Mouse (Mus musculus): ENCODE data around the gene Krt75.

Krt75 gene

DNA sequence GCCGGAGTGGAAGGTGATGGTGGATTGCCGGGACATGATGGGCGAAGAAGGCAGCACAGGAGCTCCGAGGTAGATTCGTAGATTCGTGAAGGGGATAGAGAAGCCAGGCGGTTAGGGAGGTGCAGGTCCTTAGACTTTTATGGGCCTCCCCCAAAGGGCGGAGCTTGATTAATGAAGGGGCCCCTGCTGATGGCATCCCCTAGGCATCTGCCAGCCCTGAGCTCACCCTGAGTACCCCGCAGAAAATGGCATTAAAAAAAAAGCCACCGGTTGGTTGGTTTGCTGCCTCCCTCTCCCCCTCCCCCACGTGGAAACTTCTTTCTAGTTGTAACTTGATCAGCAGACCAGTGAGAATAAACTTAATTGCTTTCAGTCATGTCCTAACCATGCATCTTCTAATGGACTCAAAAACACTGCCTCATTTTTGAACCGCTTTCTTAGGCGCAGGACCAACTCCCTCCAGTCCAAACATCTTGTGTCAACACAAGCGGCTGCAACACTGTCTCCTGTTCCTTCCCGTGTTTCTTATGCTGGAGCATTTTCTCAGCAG lies at the start of gene Krt75:
Gene Krt75 (minus strand): TSS at position 109 of the 550 bp plus-strand sequence.
- no peak for DNase-seq (ENCODE audit: low read depth, low spot score)

DNA sequence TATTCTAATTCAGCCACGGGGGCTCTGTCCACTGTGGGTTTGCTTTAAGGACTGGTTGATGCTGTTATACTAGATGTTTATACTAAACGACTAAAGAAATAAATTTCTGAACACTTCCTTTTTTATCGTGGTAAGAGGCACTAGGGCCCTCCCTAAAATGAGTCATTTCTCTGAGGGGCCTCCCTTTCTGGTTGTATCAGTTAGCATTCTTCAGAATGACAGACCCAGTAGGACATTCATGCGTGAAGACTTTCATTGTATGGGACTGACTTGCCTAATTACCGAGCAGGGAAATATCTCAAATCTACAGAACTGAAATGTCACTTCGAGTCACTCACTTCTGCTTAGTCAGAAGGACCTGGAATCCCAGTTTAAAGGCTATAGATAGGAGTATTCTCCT lies 25.4 kb upstream of the Krt75 start:
- DNase-seq (ENCODE audit: low read depth, low spot score): no peak

DNA sequence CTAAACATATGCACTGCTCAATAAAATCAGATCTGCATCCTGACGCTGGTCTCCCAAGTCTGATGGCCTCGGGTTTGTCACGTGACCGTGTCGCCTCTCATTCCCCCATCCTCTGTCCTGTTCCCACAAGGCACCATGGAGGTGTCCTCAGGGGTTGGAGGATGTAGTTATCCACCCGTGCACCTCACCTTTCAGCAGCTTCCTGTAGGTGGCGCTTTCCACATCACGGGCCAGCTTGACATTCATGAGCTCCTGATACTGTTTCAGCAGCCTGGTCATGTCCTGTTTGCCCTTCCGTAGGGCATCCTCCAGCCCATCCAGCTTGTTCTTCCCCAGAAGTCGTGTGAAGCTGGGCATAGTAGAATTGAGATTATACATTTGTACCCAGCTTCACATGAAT lies 14.5 kb upstream of the Krt75 start:
- no peak for DNase-seq (ENCODE audit: low read depth, low spot score)

DNA sequence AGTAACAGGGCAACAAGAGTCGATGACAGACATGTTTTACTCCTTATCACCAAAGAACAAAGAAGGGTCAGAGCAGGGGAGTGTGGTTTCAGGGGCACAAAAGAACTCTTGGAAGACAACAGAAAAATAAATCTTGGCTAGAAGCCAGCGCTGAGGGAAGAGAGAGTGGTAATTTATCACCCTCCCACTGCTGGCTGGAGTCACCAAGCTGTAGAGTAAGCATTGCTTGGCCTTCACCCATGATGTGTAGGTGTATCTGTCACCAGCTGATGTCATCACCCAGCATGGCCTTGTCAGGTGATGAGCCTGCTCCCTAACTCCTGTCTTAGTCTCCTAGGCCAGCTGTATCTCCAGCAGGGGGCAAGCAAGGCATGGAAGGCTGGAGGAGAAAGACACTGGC lies 10.8 kb upstream of the Krt75 start:
- DNase-seq (ENCODE audit: low read depth, low spot score): no peak

DNA sequence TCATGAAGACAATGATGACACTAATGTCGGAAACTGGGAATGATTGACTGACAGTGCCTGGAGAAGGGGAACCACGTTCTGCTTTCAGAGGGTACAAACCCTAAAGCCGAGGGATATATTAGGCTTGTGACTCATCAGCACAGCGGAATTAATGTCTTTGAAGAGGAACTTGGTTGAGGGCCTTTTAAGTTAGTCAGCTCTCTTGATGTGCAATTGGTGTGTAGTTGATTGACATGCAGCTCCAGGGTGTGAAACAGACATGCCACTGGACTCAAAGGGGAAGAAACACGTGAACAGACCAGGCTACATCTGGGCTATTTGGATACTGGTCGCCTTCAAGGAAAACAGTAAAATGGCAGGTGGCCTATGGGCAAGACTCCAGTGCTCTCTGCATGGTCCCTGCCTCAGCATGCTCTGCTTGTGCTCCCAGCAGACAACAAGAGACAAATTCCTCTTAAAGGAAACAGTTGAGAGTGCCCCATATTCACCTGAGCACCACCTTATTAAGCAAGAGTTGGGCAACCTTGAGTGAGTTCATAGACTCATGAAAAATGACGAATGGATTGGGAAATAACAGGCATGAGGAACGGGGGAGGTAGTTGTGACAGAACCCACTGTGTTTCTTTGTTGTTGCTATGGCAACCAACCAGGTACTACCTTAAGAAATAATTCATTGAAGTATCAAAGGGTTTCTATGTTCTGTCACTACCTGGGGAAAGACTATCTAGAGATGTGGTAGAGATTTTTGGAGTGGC lies 9.7 kb upstream of the Krt75 start:
- DNase-seq (ENCODE audit: low read depth, low spot score): no peak

DNA sequence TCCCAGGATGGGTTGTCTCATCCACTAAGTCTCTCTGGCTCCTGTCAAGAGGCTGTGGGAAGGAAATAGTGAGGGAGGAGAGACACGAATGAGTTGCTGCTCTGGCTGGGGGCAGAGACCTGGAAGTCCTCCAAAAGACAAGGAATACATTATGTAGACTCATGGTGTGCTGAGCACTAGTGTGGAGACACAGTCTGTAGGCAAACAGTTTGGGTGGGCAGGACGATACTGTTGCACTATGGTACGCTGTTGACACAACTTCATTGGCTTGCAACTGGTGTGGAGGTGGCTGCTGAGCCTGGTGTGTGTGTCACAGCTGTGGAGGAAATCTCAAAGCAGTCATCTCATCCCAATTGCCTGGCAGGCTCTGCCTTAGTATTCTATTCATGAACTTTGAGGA lies 8.0 kb upstream of the Krt75 start:
- no peak for DNase-seq (ENCODE audit: low read depth, low spot score)

DNA sequence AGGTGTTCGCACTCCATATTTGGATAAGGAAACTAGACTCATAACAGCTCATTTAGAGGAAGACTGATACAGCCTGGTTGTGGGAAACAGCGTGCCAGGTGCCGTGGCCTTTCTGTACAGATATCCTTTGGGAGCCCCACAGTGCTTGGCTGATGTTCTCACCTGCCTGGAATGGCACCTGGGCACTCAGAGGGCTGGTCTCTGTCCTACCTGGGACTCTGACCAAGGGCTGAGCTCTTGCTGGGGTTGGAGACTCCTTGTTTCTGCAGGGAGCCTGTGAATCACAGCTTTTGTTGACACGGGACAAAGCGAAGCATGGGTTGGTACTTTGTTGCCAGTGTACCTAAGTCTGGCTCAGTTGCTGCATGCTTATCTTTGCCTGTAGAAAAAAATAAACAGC lies 1.8 kb upstream of the Krt75 start:
- DNase-seq (ENCODE audit: low read depth, low spot score): no peak

DNA sequence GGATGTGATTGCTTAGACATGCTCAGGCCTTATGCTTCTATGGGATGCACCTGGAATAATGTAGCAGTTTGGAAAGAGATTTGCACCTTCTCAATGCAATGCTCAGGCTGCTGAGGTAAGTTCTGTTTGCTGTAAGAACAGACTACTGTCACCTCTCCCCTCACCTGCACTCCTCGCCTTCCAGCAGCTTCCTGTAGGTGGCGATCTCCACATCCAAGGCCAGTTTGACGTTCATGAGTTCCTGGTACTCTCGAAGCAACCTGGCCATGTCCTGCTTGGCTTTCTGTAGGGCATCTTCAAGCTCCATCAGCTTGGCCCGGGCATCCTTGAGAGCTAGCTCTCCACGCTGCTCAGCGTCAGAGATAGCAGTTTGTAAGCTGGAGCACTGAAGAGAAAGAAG lies 5.9 kb downstream of the Krt75 start:
- DNase-seq (ENCODE audit: low read depth, low spot score): no peak

DNA sequence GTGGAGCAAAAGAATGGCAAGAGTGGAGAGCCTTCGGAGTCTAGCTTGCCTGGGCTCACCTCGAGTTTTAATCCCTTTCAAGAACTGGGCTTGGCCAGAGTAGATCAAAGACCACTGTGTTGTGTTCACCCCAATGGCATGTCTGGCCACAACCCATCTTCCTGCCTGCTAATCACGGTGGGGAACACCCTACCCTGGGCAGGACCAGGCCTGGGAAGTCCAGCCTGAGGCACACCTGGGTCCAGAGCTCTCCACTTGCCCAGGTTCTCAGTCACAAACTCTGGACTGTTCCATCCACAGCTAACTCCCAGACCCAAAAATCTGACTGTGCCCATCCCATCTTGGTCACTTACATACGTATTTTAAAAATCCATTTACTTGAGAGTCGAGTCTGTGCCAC lies 10.9 kb downstream of the Krt75 start, which contains the start of gene Krt90:
Gene Krt90 (minus strand): TSS at position 101 of the 400 bp plus-strand sequence.
- no peak for DNase-seq (ENCODE audit: low read depth, low spot score)

DNA sequence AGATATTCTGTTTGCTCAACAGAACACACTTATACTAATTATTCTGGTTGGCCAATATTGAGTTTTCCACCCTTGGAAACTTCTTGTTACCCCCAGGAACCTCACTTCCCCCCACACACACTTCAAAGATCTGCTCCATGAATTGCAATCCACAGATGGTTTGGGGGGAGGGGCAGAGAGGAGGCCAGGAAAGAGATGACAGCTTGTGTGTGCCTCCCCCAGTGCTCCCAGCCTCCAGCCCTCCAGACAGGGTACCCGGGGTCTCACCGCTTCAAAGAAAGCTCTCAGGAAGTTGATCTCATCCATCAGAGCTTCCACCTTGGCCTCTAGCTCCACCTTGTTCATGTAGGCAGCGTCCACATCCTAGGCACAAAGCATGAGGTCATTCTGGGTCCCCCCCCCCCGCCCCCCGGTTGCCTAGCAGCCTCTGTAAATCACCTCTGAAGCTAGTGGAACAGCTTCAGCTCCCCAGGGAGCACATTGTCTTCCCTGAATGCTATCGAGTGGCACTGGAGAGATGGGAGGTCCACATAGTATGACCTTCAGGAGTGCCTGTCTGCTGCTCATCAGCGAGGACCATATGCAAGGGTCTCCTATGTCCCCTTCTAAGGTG lies 15.6 kb downstream of the Krt75 start:
- no peak for DNase-seq (ENCODE audit: low read depth, low spot score)

DNA sequence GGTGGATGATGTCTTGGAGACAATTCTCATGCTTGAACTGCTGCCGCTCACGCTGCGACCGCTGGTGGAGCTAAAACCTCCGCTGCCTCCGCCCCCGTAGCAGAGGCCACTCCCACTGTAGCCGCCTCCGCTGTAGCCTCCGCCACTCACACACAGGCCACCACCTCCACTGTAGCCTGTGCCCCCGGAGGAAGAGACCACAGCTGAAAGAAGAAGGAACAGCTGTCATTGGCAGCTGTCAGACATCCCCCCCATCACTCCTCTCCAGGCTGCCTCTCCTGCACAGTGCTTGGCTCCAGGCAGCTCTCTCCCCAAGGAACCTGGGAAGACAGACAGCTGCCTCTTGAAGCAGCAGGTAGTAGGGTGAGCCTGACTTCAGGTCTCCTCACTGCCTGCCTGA lies 20.5 kb downstream of the Krt75 start:
- no peak for DNase-seq (ENCODE audit: low read depth, low spot score)

DNA sequence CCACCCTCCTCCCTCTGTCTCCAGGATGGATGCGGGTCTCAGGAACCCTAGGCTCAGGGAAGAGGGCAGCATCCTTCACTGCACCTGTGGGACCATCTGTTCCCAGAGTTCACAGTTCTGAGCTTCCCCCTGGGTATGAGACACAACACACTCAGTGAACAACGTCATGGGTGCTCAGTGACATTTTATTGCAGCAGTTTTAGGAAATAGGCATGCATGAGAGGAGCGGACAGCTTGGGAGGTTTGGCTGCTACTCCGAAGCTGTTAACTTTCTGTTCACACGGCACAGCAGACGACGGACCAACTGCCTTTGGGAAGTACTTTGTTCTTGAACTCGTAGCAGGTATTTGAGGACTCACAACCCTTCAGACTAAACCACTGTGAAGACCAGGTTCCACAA lies 21.5 kb downstream of the Krt75 start:
- no peak for DNase-seq (ENCODE audit: low read depth, low spot score)

DNA sequence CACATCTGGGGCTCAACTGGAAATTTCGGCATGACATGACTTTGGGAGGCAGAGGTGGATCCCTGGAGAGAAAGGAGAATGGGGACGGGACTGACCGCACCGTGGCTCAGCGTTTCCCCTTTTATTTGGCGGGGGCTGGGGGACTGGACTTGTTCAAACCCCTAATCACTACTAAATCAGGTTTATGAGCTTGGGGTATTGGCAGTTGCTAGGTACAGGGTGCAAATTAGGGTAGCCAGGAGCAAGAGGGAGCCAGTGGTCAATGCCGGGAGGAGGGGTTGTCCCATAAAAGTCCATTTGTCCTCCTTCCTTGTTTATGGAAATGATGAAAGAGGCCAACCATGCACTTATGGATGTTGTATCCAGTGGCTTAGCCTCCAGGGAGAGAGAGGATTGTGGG lies 23.1 kb downstream of the Krt75 start, which contains the start of gene Krt82:
Gene Krt82 (minus strand): TSS at position 101 of the 400 bp plus-strand sequence.
- DNase-seq (ENCODE audit: low read depth, low spot score): no peak

DNA sequence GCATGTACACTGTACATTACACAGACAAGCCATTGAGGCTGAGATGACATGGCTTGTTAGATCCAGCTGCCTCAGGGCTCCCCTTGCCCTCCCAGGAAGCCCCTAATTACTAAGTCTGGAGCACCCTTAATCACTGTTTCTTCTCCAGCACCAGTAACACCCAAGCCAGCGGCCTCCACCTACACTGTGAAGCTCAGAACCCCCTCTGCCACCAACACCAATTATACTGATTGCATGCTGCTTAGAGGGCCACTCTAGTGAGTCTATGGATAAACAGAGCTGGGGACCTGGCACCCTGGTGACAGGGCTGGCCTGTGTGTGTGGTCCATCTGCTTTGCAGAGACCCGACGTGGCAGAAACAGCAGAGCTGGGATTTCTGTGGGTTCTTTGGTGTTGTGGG lies 29.2 kb downstream of the Krt75 start:
- DNase-seq (ENCODE audit: low read depth, low spot score): no peak

DNA sequence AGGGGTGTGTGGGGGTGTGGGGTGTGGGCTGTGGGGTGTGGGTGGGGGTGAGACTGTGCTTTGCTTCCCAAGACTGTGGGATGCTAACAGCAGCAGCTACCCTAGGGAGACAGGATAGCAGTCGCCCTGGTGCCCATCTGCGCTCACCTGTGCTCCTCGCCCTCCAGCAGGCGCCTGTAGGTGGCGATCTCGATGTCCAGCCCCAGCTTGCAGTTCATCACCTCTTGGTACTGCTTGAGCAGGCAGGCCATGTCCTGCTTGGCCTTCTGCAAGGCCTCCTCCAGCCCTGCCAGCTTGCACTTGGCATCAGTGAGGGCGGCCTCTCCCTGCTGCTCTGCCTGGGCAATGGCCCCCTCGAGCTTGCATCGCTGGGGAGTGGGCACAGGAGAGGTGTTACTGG lies 31.2 kb downstream of the Krt75 start:
- DNase-seq (ENCODE audit: low read depth, low spot score): no peak

DNA sequence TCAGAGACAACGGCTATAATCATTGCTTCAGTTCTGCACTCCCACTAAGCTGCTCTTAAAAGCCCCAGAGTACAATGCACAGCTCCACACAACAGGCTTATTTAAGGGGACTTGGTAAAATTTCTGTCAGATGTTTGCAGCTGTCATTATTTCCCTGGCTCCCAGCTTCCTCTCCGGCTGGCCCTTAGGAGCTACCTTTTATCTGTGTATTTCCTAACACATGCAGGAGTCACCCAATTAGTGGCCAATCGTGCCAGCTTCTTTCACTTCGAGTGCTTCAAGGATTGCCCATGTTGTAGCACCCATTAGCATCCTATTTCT lies 35.2 kb downstream of the Krt75 start:
- DNase-seq (ENCODE audit: low read depth, low spot score): no peak

DNA sequence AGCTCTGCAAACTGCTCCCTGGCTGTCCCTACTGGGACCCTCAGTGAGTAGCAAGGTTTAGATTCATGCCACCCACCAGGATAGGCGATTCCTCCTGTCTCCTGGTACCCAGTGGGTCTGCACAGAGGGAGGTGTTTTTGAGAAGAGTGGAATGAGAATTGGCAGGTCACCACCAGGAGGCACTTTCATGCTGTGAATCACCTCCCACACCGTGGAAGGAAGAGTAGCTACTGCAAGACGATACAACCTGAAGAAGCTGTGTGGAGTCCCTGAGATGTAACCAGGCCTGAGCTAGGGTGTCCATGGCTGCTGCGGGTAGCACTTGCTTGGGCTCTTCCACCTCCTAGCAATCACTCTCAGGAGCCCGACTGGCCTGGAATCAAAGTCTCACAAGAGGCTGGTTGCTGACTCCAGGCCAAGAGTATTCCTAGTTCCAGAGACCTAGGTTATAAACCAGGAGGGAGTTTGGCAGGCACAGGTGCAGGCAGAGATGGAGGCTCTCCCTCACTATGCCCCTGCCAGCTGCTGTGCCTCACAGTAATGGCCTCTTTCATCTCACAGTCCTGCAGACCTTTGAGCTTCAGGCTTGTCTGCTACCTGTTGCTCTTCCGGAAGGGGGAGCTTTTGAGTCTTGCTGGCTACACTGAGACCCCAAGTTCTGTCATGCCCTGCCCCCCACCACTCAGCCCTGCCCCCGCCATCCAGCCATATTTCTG lies 35.7 kb downstream of the Krt75 start:
- DNase-seq (ENCODE audit: low read depth, low spot score): no peak

DNA sequence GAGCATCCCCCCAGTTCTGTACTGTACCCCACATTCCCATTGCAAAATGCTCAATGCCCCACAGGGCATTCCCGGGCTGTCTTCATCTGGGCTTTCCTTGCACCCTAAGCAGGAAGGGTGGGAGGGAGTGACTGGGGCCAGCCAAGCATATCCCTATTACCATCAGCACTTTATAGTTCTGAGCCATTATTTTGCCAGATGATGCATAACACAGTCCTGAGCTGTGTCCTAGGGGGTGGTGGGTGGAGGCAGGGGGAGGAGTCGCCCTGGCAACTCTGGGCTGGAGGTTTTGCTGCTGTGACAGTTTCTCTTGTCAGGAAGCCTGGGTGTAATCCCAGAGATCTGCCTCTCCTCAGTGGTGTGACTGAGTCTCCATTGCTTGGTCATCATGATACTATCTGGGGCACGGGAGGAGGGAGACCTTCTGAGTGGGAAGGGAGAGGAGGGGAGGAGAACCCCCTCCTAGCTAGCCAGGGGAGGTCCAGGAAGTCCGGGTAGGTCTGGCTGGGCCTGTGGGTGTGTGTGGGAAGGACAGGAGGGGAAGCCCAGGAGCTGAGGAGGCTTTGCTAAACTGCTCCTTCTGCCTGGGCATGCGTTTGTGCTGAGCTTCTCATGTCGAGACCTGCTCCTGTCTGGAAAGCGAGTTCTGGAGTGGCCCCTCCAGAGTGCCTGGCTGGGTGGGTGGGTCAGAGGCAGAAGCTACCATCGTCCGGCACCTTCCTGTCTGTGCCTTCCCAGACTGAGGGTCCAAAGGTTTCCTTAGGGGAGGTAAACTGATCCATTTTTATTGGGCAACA lies 37.5 kb downstream of the Krt75 start:
- no peak for DNase-seq (ENCODE audit: low read depth, low spot score)

DNA sequence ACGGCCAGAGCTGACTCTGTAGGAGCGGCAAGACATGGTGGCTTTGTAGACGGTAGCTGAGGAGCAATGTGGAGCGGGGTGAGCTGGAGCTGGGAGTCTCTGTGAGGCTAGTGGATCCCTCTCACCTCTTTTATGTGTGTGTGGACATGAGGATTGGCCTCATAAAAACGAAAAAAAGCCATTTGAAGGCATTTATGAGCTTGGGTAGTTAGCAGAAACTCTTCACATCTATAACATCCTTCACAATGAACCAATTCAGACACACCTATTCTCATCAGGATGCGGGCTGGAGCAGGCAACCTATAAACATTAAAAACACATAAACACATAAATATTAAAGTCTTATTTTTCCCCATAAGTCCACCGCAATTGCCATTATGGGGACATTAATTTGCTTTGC lies 41.0 kb downstream of the Krt75 start, which contains the start of gene Krt84:
Gene Krt84 (minus strand): TSS at position 101 of the 400 bp plus-strand sequence.
- DNase-seq (ENCODE audit: low read depth, low spot score): no peak

DNA sequence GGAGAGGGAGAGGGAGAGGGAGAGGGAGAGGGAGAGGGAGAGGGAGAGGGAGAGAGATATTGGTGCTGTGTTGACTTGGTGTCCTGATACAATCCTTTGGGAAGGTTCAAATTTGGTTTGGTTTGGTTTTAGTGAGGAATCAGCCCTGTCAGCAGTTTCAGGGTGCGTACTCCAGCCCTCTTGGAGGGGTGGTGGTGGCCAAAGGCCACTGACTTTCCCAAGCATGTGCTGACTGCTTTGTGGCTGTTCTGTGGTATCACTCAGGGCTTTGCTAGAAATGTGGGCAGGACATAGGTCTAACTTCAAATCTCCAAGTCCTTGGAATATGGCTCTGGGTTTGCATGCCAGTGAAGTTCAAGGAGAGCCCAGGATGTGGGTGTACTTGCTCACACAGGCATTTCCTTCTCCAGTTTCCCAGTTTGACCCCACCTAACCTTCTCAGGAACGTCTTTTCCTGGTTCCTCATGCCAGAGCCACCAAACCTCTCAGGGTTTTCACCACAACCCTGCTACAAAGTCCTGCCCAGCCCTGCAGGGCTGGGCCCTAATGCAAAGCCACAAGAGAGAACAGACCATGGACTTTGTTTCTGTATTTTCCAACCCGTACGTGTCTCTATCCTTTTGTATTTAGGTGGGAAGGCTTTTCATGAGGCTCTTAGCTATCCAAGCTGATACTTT lies 51.0 kb downstream of the Krt75 start:
- no peak for DNase-seq (ENCODE audit: low read depth, low spot score)

DNA sequence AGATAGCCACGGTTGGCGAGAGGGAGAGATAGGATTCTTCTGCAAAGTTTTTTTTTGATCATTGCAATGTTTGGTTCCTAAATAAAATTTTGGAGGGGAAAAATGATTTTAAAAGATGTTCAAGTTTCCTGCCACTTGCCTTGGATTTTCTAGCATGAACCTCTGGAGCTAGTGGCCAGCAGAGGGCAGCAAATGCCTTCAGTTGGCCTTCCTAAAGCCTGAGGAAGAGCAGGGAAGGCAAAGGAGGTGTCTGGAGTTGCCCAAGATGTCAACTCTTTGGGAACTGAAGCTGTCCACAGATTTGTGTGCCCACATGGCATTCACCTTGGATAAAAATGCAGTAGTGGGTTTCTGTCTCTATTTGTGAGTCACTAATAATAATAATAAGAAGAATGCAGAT lies 53.9 kb downstream of the Krt75 start:
- DNase-seq (ENCODE audit: low read depth, low spot score): peak; percentile 71

Measured in retina, postnatal 7 days (tissue).